Mouse (Mus musculus) mouse embryonic stem cell (cell line): ENCODE results near the gene Exo5.

ENCODE experiments used
- in situ Hi-C, 2 experiments: fragments of 300-500 bp; cut with MboI; formaldehyde crosslinking; loops; 1 replicate in 1 of 2; 3 replicates in 1 of 2; pipeline ENCODE4 v1.14.3; 2019 to 2020; ENCODE audit warnings: low sequenced_read_pairs in 2 of 2, low pct_unique_long_range_greater_than_20kb in 1 of 2, mixed read lengths in 1 of 2; ENCODE audit not compliant: unreplicated experiment in 1 of 2

The Exo5 gene

GRCm38 (mm10) chr4:120882002-120882625 lies 42.7 kb downstream of the Exo5 start:
- in situ Hi-C loops = no loop called here

GRCm38 (mm10) chr4:120880731-120881432 lies 43.9 kb downstream of the Exo5 start:
- in situ Hi-C loops = no loop called here

- in situ Hi-C loops = no loop called here
Measured at GRCm38 (mm10) chr4:120879386-120879785, 45.4 kb downstream of the Exo5 start.

GRCm38 (mm10) chr4:120878728-120879127 lies 46.1 kb downstream of the Exo5 start:
- in situ Hi-C loops = no loop called here

GRCm38 (mm10) chr4:120875961-120876360 lies 48.9 kb downstream of the Exo5 start:
- in situ Hi-C loops = no loop called here
